Mouse (Mus musculus) forebrain, embryonic 14.5 days (tissue): Measurements from ENCODE around the gene Gm12258. TPM values are rescaled to one million over a fixed set of nuclear protein-coding genes. Genes with fewer than 3 reads are reported as not detected.

Experiments
- polyA plus RNA-seq: library from polyadenylated mRNA; unstranded; fragments of >200 nt; fragmentation: Nextera tagmentation; extraction: Ambion mirVana; gene quantifications from 2 replicates; pipeline ENCODE4 v1.2.1, GENCODE M21; 2014

The Gm12258 gene
- polyA plus RNA-seq, 1 experiment from 2014 or later: 19.5 TPM

Other genes with a start within 250 kb of the Gm12258 start
- not detected in 2 replicates for gene 2210407C18Rik, start 231.1 kb upstream of the Gm12258 start, polyA plus RNA-seq
- gene Olfr323, start 216.7 kb upstream of the Gm12258 start, polyA plus RNA-seq: not detected in 2 replicates
- not detected in 2 replicates for gene Trim58, start 206.7 kb upstream of the Gm12258 start, polyA plus RNA-seq
- not detected in 2 replicates for gene Olfr322, start 188.4 kb upstream of the Gm12258 start, polyA plus RNA-seq
- not detected in 2 replicates for gene Olfr320, start 166.1 kb upstream of the Gm12258 start, polyA plus RNA-seq
- gene Olfr319, start 148.0 kb upstream of the Gm12258 start, polyA plus RNA-seq: 0.10 TPM in 1 of 2 replicates, not detected in the other
- not detected in 2 replicates for gene Olfr318, start 123.1 kb upstream of the Gm12258 start, polyA plus RNA-seq
- gene Olfr317, start 107.9 kb upstream of the Gm12258 start, polyA plus RNA-seq: 0.10 TPM in 1 of 2 replicates, not detected in the other
- not detected in 2 replicates for gene Olfr316, start 94.4 kb upstream of the Gm12258 start, polyA plus RNA-seq
- gene Olfr315, start 74.0 kb upstream of the Gm12258 start, polyA plus RNA-seq: not detected in 2 replicates
- not detected in 2 replicates for gene Olfr314, start 64.2 kb upstream of the Gm12258 start, polyA plus RNA-seq
- gene Fam183b, start 45.2 kb upstream of the Gm12258 start, polyA plus RNA-seq: 8.2 and 8.4 TPM in 2 replicates
- not detected in 2 replicates for gene Olfr313, start 32.2 kb upstream of the Gm12258 start, polyA plus RNA-seq
- gene Olfr312, start 17.9 kb upstream of the Gm12258 start, polyA plus RNA-seq: not detected in 2 replicates
- gene Olfr311, start 7.9 kb upstream of the Gm12258 start, polyA plus RNA-seq: not detected in 2 replicates
- gene 2810021J22Rik, start 20.1 kb downstream of the Gm12258 start, polyA plus RNA-seq: 11.9 and 13.4 TPM in 2 replicates
- 5.5 and 6.7 TPM in 2 replicates for gene Zfp39, start 57.1 kb downstream of the Gm12258 start, polyA plus RNA-seq
- not detected in 2 replicates for gene Btnl10, start 70.8 kb downstream of the Gm12258 start, polyA plus RNA-seq
- 457 and 463 TPM in 2 replicates for gene Rnf187, start 91.8 kb downstream of the Gm12258 start, polyA plus RNA-seq
- 279 and 359 TPM in 2 replicates for gene Hist3h2ba, start 101.8 kb downstream of the Gm12258 start, polyA plus RNA-seq
- 149 and 151 TPM in 2 replicates for gene Hist3h2a, start 107.5 kb downstream of the Gm12258 start, polyA plus RNA-seq
- gene Trim17, start 107.5 kb downstream of the Gm12258 start, polyA plus RNA-seq: 1.3 and 1.9 TPM in 2 replicates
- gene Trim11, start 130.9 kb downstream of the Gm12258 start, polyA plus RNA-seq: 20.7 and 24.0 TPM in 2 replicates